Mouse (Mus musculus): Measurements from ENCODE around the gene Hoxd9. TPM values are rescaled to one million over a fixed set of nuclear protein-coding genes. Genes with fewer than 3 reads are reported as not detected.

Gene Hoxd9
- total and polyA plus RNA-seq, 2 experiments from 2014 or later: not detected

DNA sequence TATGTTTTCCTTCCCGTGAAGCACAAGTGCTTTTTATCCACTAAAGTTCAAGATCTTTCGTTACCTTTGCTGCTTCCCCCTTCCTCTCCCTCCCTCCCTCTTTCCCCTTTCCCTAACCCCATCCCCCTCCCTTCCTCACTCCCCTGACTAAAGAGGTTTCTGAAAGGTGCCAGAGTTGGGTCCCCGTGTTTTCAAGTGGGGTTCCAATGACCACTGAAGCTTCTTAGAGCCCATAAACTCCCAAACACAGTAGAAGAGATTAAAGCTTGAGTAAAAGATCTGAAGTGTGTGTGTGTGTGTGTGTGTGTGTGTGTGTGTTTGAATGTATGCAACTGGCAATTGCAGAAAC is 28.3 kb upstream of the Hoxd9 start:
- Histone ChIP-seq H3K9ac (replicated peaks; ENCODE audit: low read length) (no peak overlapping the region), H3K9me3 (ENCODE audit: low read length) (no peaks in the 10 kb centered on the region), H3K4me3 (ENCODE audit: low read length) (no peak overlapping the region), H3K4me1 (ENCODE audit: insufficient read depth, low read length) (no peaks in the 10 kb centered on the region), H3K27me3 (ENCODE audit: insufficient read depth, low read length) (peaks cover 92% of the 10 kb centered on the region), H3K27ac (no peak overlapping the region), H3K4me2 (ENCODE audit: low read depth, low read length) (no peak overlapping the region), H3K36me3 (ENCODE audit: insufficient read depth, low read length) (no peaks in the 10 kb centered on the region)
- no peak for TF ChIP-seq CTCF (IDR thresholded peaks at IDR 0.05; ENCODE audit: low read depth)
- WGBS: 2% methylated on average over 3 of the region's 3 CpGs
- DNase-seq (ENCODE audit: low spot score) (no peak), ATAC-seq (no peak)

DNA sequence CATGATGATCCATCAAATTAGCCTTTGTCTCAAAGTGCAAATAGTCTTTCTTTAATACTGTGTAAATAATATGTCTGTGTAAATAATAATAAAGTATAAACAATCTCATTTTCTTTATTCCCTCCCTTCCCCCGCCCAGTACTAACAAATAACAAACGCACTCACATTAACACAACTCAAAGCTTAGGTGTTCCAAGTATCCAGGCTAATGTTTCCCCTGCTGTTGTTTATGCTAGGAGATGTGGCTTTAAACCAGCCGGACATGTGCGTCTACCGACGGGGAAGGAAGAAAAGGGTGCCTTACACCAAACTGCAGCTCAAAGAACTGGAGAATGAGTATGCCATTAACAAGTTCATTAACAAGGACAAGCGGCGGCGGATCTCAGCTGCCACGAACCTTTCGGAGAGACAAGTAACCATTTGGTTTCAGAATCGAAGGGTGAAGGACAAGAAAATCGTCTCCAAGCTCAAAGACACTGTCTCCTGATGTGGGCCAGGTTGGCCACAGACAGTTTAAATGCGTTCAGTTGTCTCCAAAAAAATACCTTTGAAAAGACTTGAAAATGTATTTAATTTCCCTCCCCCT is 27.8 kb upstream of the Hoxd9 start:
- Histone ChIP-seq H3K27me3 (ENCODE audit: insufficient read depth, low read length) (peaks cover 92% of the 10 kb centered on the region), H3K4me3 (ENCODE audit: low read length) (no peak overlapping the region), H3K4me1 (ENCODE audit: insufficient read depth, low read length) (no peaks in the 10 kb centered on the region), H3K27ac (no peak overlapping the region), H3K9me3 (ENCODE audit: low read length) (no peaks in the 10 kb centered on the region), H3K9ac (replicated peaks; ENCODE audit: low read length) (no peak overlapping the region), H3K36me3 (ENCODE audit: insufficient read depth, low read length) (no peaks in the 10 kb centered on the region), H3K4me2 (ENCODE audit: low read depth, low read length) (no peak overlapping the region)
- ATAC-seq (no peak), DNase-seq (ENCODE audit: low spot score) (no peak)
- 3% methylated on average over 14 of the region's 14 CpGs for WGBS
- TF ChIP-seq CTCF (IDR thresholded peaks at IDR 0.05; ENCODE audit: low read depth): no peak

GRCm38 (mm10) chr2:74670632-74671188 is 26.8 kb upstream of the Hoxd9 start:
- no peak for TF ChIP-seq CTCF (IDR thresholded peaks at IDR 0.05; ENCODE audit: low read depth)
- ATAC-seq (no peak), DNase-seq (ENCODE audit: low spot score) (no peak)
- no peaks in the 10 kb centered on the region for H3K9me3 ChIP-seq (ENCODE audit: low read length)
- H3K27me3 ChIP-seq (ENCODE audit: insufficient read depth, low read length): peaks cover 92% of the 10 kb centered on the region
- no peaks in the 10 kb centered on the region for H3K4me1 ChIP-seq (ENCODE audit: insufficient read depth, low read length)
- H3K4me3 ChIP-seq (ENCODE audit: low read length): no peak overlapping the region
- no peak overlapping the region for H3K9ac ChIP-seq (replicated peaks; ENCODE audit: low read length)
- 2% methylated on average over 3 of the region's 3 CpGs for WGBS
- no peak overlapping the region for H3K27ac ChIP-seq
- H3K36me3 ChIP-seq (ENCODE audit: insufficient read depth, low read length): no peaks in the 10 kb centered on the region
- H3K4me2 ChIP-seq (ENCODE audit: low read depth, low read length): no peak overlapping the region

DNA sequence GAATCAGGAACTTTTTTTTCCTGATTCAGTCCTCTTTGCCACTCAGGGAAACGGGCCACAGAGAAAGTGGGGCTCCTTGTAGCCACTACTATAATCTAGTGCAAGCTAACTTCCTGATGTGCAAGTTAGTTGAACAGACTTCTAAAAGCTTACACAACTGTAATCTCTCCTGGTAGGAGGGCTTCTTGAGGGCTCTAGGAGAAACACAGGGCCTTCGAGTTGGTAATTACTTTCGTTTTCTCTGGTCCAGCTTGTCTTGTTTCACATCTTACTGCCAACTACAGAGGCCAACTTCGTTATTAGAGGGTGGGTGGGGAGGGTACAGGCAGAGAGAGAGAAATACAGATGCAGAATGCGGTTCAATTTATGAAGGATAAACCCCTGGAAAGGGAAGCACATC is 25.7 kb upstream of the Hoxd9 start:
- DNase-seq (ENCODE audit: low spot score) (no peak), ATAC-seq (no peak)
- H3K27me3 ChIP-seq (ENCODE audit: insufficient read depth, low read length): peaks cover 94% of the 10 kb centered on the region

GRCm38 (mm10) chr2:74672481-74673362 is 24.8 kb upstream of the Hoxd9 start:
- no peaks in the 10 kb centered on the region for H3K36me3 ChIP-seq (ENCODE audit: insufficient read depth, low read length)
- H3K4me1 ChIP-seq (ENCODE audit: insufficient read depth, low read length): no peaks in the 10 kb centered on the region
- ATAC-seq (peak; percentile 50), DNase-seq (ENCODE audit: low spot score) (peak; percentile 83)
- H3K4me3 ChIP-seq (ENCODE audit: low read length): peak overlapping the region; percentile 22
- H3K9me3 ChIP-seq (ENCODE audit: low read length): no peaks in the 10 kb centered on the region
- H3K27me3 ChIP-seq (ENCODE audit: insufficient read depth, low read length): peaks cover 98% of the 10 kb centered on the region
- H3K27ac ChIP-seq: no peak overlapping the region
- WGBS: 4% methylated on average over 40 of the region's 40 CpGs
- no peak overlapping the region for H3K9ac ChIP-seq (replicated peaks; ENCODE audit: low read length)
- H3K4me2 ChIP-seq (ENCODE audit: low read depth, low read length): peak overlapping the region; percentile 49
- TF ChIP-seq CTCF (IDR thresholded peaks at IDR 0.05; ENCODE audit: low read depth): peak; percentile 83

More for the DNA sequence above, 25.7 kb upstream of the Hoxd9 start:
- WGBS: 12% methylated on average over 5 of the region's 5 CpGs
- Histone ChIP-seq H3K27ac (no peak overlapping the region), H3K36me3 (ENCODE audit: insufficient read depth, low read length) (no peaks in the 10 kb centered on the region), H3K9ac (replicated peaks; ENCODE audit: low read length) (no peak overlapping the region), H3K4me2 (ENCODE audit: low read depth, low read length) (no peak overlapping the region), H3K4me3 (ENCODE audit: low read length) (no peak overlapping the region), H3K9me3 (ENCODE audit: low read length) (no peaks in the 10 kb centered on the region), H3K4me1 (ENCODE audit: insufficient read depth, low read length) (no peaks in the 10 kb centered on the region)
- no peak for TF ChIP-seq CTCF (IDR thresholded peaks at IDR 0.05; ENCODE audit: low read depth)

DNA sequence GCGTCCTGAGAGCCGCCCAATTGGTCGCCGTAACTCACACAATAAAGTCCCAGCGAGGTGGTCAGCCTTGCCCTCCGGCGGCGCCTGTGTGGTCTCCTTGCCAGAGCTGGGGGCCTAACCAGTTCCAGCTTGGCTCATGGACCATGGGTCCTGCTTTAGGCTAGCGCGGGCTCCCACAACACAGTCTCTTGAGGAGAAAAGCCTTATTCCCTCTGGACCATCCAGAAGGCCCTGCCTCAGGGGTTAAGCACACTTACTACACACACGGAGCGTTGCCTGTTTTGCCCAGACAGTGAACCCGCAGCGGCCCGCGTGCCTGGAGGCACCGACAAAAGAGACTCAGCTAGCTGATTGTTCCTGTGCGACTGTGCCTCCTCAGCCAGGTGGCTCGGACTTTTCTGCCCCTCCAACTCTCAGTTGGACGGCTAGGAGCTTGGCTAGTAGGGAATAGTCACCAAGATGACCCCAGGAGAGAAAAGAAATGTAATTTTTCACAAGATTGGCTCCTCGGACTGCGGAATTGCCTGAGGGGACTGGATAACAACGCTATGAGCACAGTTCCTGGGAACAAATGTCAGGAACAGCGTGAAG is 23.6 kb upstream of the Hoxd9 start:
- Histone ChIP-seq H3K9ac (replicated peaks; ENCODE audit: low read length) (no peak overlapping the region), H3K27ac (no peak overlapping the region), H3K4me3 (ENCODE audit: low read length) (no peak overlapping the region), H3K27me3 (ENCODE audit: insufficient read depth, low read length) (peaks cover 99% of the 10 kb centered on the region), H3K9me3 (ENCODE audit: low read length) (no peaks in the 10 kb centered on the region), H3K36me3 (ENCODE audit: insufficient read depth, low read length) (no peaks in the 10 kb centered on the region), H3K4me2 (ENCODE audit: low read depth, low read length) (no peak overlapping the region), H3K4me1 (ENCODE audit: insufficient read depth, low read length) (no peaks in the 10 kb centered on the region)
- no peak for ATAC-seq
- no peak for DNase-seq (ENCODE audit: low spot score)
- 2% methylated on average over 24 of the region's 24 CpGs for WGBS
- TF ChIP-seq CTCF (IDR thresholded peaks at IDR 0.05; ENCODE audit: low read depth): no peak

Measured in hindbrain, postnatal 0 days (tissue).